Mouse (Mus musculus) erythroblast, embryonic 14.5 days (primary cell): Measurements from ENCODE around the gene Tspo.

Experiments
- GATA1 ChIP-seq: IDR thresholded peaks from 2 replicates; pipeline ENCODE4 v1.6.1; 2012; ENCODE audit warnings: low read length, inconsistent platforms, mixed read lengths
- TAL1 ChIP-seq: IDR thresholded peaks from 3 replicates; pipeline ENCODE4 v1.6.1; 2012; ENCODE audit warnings: low read length, inconsistent platforms, mixed read lengths

DNA sequence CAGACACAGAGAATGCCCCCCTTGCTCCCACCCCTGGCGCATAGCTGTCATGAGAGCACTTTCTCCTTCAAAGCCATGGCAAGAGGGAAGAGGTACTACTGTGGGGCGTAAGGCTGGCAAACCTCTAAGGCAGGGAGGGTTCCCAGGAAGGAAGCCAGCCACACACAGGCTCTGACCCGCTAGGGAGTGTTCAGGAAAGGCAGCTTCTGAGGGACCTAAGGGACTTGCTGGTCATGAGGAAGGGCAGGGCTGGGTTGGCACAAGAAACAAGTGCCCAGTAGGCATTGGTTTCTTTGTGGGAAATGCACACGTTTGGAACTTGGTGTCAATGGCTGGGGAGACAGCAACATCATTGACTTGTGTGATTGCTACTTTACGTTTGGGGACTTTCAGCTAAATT, 2.6 kb downstream of the Tspo start:
- TF ChIP-seq TAL1, result no peak
- no peak for TF ChIP-seq GATA1
